Mouse (Mus musculus) neural tube, embryonic 13.5 days (tissue): ENCODE measurements around the gene Lfng. TPM values are rescaled to one million over a fixed set of nuclear protein-coding genes. Genes with fewer than 3 reads are reported as not detected.

ENCODE experiments used
- ATAC-seq: fragments of 200-750 bp; cut with Nextera tagmentation; 2 replicates; pipeline ENCODE4 v1.8.0; 2017; ENCODE audit warnings: low read depth, mild to moderate bottlenecking, moderate TSS enrichment, moderate library complexity
- H3K27ac ChIP-seq: fragments of 300-500 bp; sonication (generic); replicated peaks from 2 replicates; pipeline ENCODE4 v1.5.1; 2015; ENCODE audit warnings: moderate library complexity, mild to moderate bottlenecking, inconsistent platforms
- H3K27me3 ChIP-seq: fragments of 300-500 bp; sonication (generic); 2 replicates; pipeline ENCODE4 v1.6.1; 2015; ENCODE audit warnings: mild to moderate bottlenecking, inconsistent platforms
- H3K36me3 ChIP-seq: fragments of 300-500 bp; sonication (generic); 2 replicates; pipeline ENCODE4 v1.6.1; 2015; ENCODE audit warnings: mild to moderate bottlenecking, inconsistent platforms
- H3K4me1 ChIP-seq: fragments of 300-500 bp; sonication (generic); replicated peaks from 2 replicates; pipeline ENCODE4 v1.6.1; 2015; ENCODE audit warnings: inconsistent platforms
- H3K4me2 ChIP-seq: fragments of 300-500 bp; sonication (generic); 2 replicates; pipeline ENCODE4 v1.6.1; 2015; ENCODE audit warnings: inconsistent platforms, mild to moderate bottlenecking, moderate library complexity
- H3K4me3 ChIP-seq: fragments of 300-500 bp; sonication (generic); 2 replicates; pipeline ENCODE4 v1.5.1; 2015; ENCODE audit warnings: mild to moderate bottlenecking, inconsistent platforms
- H3K9ac ChIP-seq: fragments of 300-500 bp; sonication (generic); 2 replicates; pipeline ENCODE4 v1.6.1; 2015; ENCODE audit warnings: moderate library complexity, mild to moderate bottlenecking, inconsistent platforms
- H3K9me3 ChIP-seq: fragments of 300-500 bp; sonication (generic); 2 replicates; pipeline ENCODE4 v1.6.1; 2016; ENCODE audit warnings: inconsistent platforms
- WGBS: fragments of 180-500 bp; shearing (Covaris S2); methylation state at CpG from one replicate; pipeline ENCODE4 v1.1.7; 2015; 5-methylcytosine and 5-hydroxymethylcytosine counted together
- polyA plus RNA-seq: library from polyadenylated mRNA; unstranded; fragments of >200 nt; fragmentation: Nextera tagmentation; extraction: Ambion mirVana; gene quantifications from 2 replicates; pipeline ENCODE4 v1.2.1, GENCODE M21; 2015

Lfng gene
- polyA plus RNA-seq, 1 experiment from 2014 or later, result 20.6 TPM

- ATAC-seq, result no peak
- H3K9me3 ChIP-seq, result no peaks in the 10 kb centered on the region
- H3K27ac ChIP-seq, result peak overlapping the region; percentile 46
- 76% methylated on average over 6 of the region's 6 CpGs for WGBS
- no peaks in the 10 kb centered on the region for H3K27me3 ChIP-seq
- peaks cover 26% of the 10 kb centered on the region for H3K36me3 ChIP-seq
- peak overlapping the region; percentile 100 for H3K9ac ChIP-seq
- H3K4me2 ChIP-seq, result peak overlapping the region; percentile 100
- peak overlapping the region; percentile 99 for H3K4me3 ChIP-seq
- H3K4me1 ChIP-seq, result peaks cover 78% of the 10 kb centered on the region
Observed at GRCm38 (mm10) chr5:140646171-140646570, 39.1 kb downstream of the Lfng start.

- 28% methylated on average over 13 of the region's 13 CpGs for WGBS
- H3K9me3 ChIP-seq, result no peaks in the 10 kb centered on the region
- H3K4me1 ChIP-seq, result peaks cover 68% of the 10 kb centered on the region
- peak overlapping the region; percentile 95 for H3K27ac ChIP-seq
- H3K9ac ChIP-seq, result peak overlapping the region; percentile 100
- no peaks in the 10 kb centered on the region for H3K27me3 ChIP-seq
- H3K4me2 ChIP-seq, result peak overlapping the region; percentile 100
- ATAC-seq, result no peak
- H3K4me3 ChIP-seq, result peak overlapping the region; percentile 99
- peaks cover 24% of the 10 kb centered on the region for H3K36me3 ChIP-seq
Observed at GRCm38 (mm10) chr5:140647031-140647760, 40.1 kb downstream of the Lfng start.

GRCm38 (mm10) chr5:140647821-140648518, 40.9 kb downstream of the Lfng start:
- Histone ChIP-seq H3K36me3 (peaks cover 24% of the 10 kb centered on the region), H3K27me3 (no peaks in the 10 kb centered on the region), H3K4me2 (peak overlapping the region; percentile 100), H3K9me3 (no peaks in the 10 kb centered on the region), H3K4me3 (peak overlapping the region; percentile 99), H3K9ac (peak overlapping the region; percentile 100), H3K4me1 (peaks cover 65% of the 10 kb centered on the region), H3K27ac (peak overlapping the region; percentile 95)
- WGBS, result 2% methylated on average over 13 of the region's 13 CpGs
- peak; percentile 32 for ATAC-seq

- peak within 1 kb of the TSS; percentile 100 for H3K4me2 ChIP-seq
- under 1% methylated on average over 54 of the region's 62 CpGs for WGBS
- H3K27me3 ChIP-seq, result no peaks in the 10 kb centered on the region
- H3K27ac ChIP-seq, result peak within 1 kb of the TSS; percentile 95
- H3K9me3 ChIP-seq, result no peaks in the 10 kb centered on the region
- H3K9ac ChIP-seq, result peak within 1 kb of the TSS; percentile 100
- H3K4me1 ChIP-seq, result peaks cover 59% of the 10 kb centered on the region
- no peak for ATAC-seq
- H3K36me3 ChIP-seq, result peaks cover 22% of the 10 kb centered on the region
- H3K4me3 ChIP-seq, result peak within 1 kb of the TSS; percentile 99
Observed at GRCm38 (mm10) chr5:140648519-140649100, 41.5 kb downstream of the Lfng start, which contains the start of gene Ttyh3. Gene Ttyh3, minus strand, starts transcription at chr5:140649031.

GRCm38 (mm10) chr5:140649101-140649667, 42.1 kb downstream of the Lfng start:
- H3K36me3 ChIP-seq, result peaks cover 16% of the 10 kb centered on the region
- H3K4me3 ChIP-seq, result peak overlapping the region; percentile 99
- no peaks in the 10 kb centered on the region for H3K27me3 ChIP-seq
- H3K4me2 ChIP-seq, result peak overlapping the region; percentile 64
- 2% methylated on average over 26 of the region's 26 CpGs for WGBS
- peak overlapping the region; percentile 94 for H3K27ac ChIP-seq
- no peaks in the 10 kb centered on the region for H3K9me3 ChIP-seq
- peak overlapping the region; percentile 76 for H3K9ac ChIP-seq
- peaks cover 53% of the 10 kb centered on the region for H3K4me1 ChIP-seq
- peak; percentile 94 for ATAC-seq

GRCm38 (mm10) chr5:140649881-140650414, 42.8 kb downstream of the Lfng start:
- ATAC-seq, result no peak
- Histone ChIP-seq H3K9ac (peak overlapping the region; percentile 76), H3K36me3 (peaks cover 9% of the 10 kb centered on the region), H3K4me3 (peak overlapping the region; percentile 99), H3K4me2 (peak overlapping the region; percentile 64), H3K27me3 (no peaks in the 10 kb centered on the region), H3K9me3 (no peaks in the 10 kb centered on the region), H3K27ac (peak overlapping the region; percentile 94), H3K4me1 (peaks cover 45% of the 10 kb centered on the region)
- WGBS, result 67% methylated on average over 7 of the region's 7 CpGs

GRCm38 (mm10) chr5:140651231-140651630, 44.1 kb downstream of the Lfng start:
- Histone ChIP-seq H3K9ac (no peak overlapping the region), H3K4me1 (peaks cover 32% of the 10 kb centered on the region), H3K36me3 (0 out of 2 replicates have a peak, but pooled peaks cover 3% of the 10 kb centered on the region), H3K27me3 (no peaks in the 10 kb centered on the region), H3K9me3 (no peaks in the 10 kb centered on the region), H3K4me2 (no peak overlapping the region), H3K4me3 (no peak overlapping the region), H3K27ac (no peak overlapping the region)
- no peak for ATAC-seq
- 81% methylated on average over 11 of the region's 11 CpGs for WGBS

- WGBS, result 80% methylated on average over 7 of the region's 7 CpGs
- no peak overlapping the region for H3K27ac ChIP-seq
- H3K4me1 ChIP-seq, result peaks cover 20% of the 10 kb centered on the region
- no peak for ATAC-seq
- H3K4me2 ChIP-seq, result no peak overlapping the region
- H3K36me3 ChIP-seq, result no peaks in the 10 kb centered on the region
- no peaks in the 10 kb centered on the region for H3K9me3 ChIP-seq
- no peaks in the 10 kb centered on the region for H3K27me3 ChIP-seq
- no peak overlapping the region for H3K4me3 ChIP-seq
- no peak overlapping the region for H3K9ac ChIP-seq
Observed at GRCm38 (mm10) chr5:140652587-140652986, 45.5 kb downstream of the Lfng start.

- no peaks in the 10 kb centered on the region for H3K9me3 ChIP-seq
- ATAC-seq, result no peak
- peaks cover 23% of the 10 kb centered on the region for H3K4me1 ChIP-seq
- no peaks in the 10 kb centered on the region for H3K27me3 ChIP-seq
- 71% methylated on average over 15 of the region's 15 CpGs for WGBS
- no peak overlapping the region for H3K27ac ChIP-seq
- H3K4me2 ChIP-seq, result no peak overlapping the region
- no peak overlapping the region for H3K9ac ChIP-seq
- H3K4me3 ChIP-seq, result no peak overlapping the region
- H3K36me3 ChIP-seq, result no peaks in the 10 kb centered on the region
Observed at GRCm38 (mm10) chr5:140654096-140654845, 47.2 kb downstream of the Lfng start.

- WGBS, result 19% methylated on average over 16 of the region's 16 CpGs
- Histone ChIP-seq H3K27me3 (no peaks in the 10 kb centered on the region), H3K9ac (0 out of 2 replicates have a peak overlapping the region, but pooled peaks have one; percentile 31), H3K36me3 (no peaks in the 10 kb centered on the region; the same call in 1 of the 2 replicates), H3K4me1 (peaks cover 56% of the 10 kb centered on the region), H3K9me3 (no peaks in the 10 kb centered on the region), H3K27ac (peak overlapping the region; percentile 82), H3K4me3 (no peak overlapping the region), H3K4me2 (0 out of 2 replicates have a peak overlapping the region, but pooled peaks have one; percentile 24)
- ATAC-seq, result peak; percentile 92
Observed at GRCm38 (mm10) chr5:140659607-140660272, 52.6 kb downstream of the Lfng start.

- ATAC-seq, result no peak
Observed at GRCm38 (mm10) chr5:140660398-140660797, 53.3 kb downstream of the Lfng start.

More at GRCm38 (mm10) chr5:140660398-140660797, 53.3 kb downstream of the Lfng start:
- H3K4me2 ChIP-seq, result no peak overlapping the region
- no peak overlapping the region for H3K4me3 ChIP-seq
- no peaks in the 10 kb centered on the region for H3K27me3 ChIP-seq
- peaks cover 7% of the 10 kb centered on the region for H3K36me3 ChIP-seq
- WGBS, result 43% methylated on average over 1 of the region's 1 CpGs
- no peak overlapping the region for H3K9ac ChIP-seq
- H3K27ac ChIP-seq, result peak overlapping the region; percentile 82
- H3K4me1 ChIP-seq, result peaks cover 56% of the 10 kb centered on the region
- H3K9me3 ChIP-seq, result no peaks in the 10 kb centered on the region
